Comparison of ENCODE assay signal across 8 mouse cellular contexts in genomic region chr11:74723357-74724234, GRCm38 (mm10). TPM values are rescaled to one million over a fixed set of nuclear protein-coding genes. Genes with fewer than 3 reads are reported as not detected.
DNase-seq lines count a peak whose midpoint lies in the region; ATAC-seq lines count a peak whose summit lies in the region.

No protein-coding gene starts in this region.

- H3K4me3 ChIP-seq in hindbrain, embryonic 13.5 days = peak overlapping the region; percentile 98

- H3K4me2 ChIP-seq in hindbrain, embryonic 13.5 days = peak overlapping the region; percentile 88

- H3K27me3 ChIP-seq in hindbrain, embryonic 13.5 days = no peaks in the 10 kb centered on the region

- H3K4me1 ChIP-seq in hindbrain, embryonic 13.5 days (replicated peaks) = peaks cover 34% of the 10 kb centered on the region

- H3K27ac ChIP-seq in hindbrain, embryonic 13.5 days = peak overlapping the region; percentile 100

- peak; percentile 97 for DNase-seq in Muller cell, postnatal 12 days (ENCODE audit: inconsistent ontology term)
- peak; percentile 86 for DNase-seq in cerebellum, adult 9-11 months
- peak; percentile 74 to 84 for DNase-seq in frontal cortex, postnatal 10 days (ENCODE audit: low spot score in 2 of 2)
- peak; percentile 75 to 78 for DNase-seq in layer of hippocampus, postnatal 25 days (ENCODE audit: extremely low spot score in 1 of 2, low spot score in 1 of 2)
- peak; percentile 75 for DNase-seq in lung, postnatal 25 days (ENCODE audit: low spot score)
- peak; percentile 84 for DNase-seq in retina, embryonic 14.5 days (ENCODE audit: low spot score)
- peak; percentile 88 for DNase-seq in thymus, postnatal 4 days

- H3K9ac ChIP-seq in hindbrain, embryonic 13.5 days = peak overlapping the region; percentile 100

- under 1% methylated on average over 50 of the region's 75 CpGs for WGBS in hindbrain, embryonic 13.5 days

- no peaks in the 10 kb centered on the region for H3K36me3 ChIP-seq in hindbrain, embryonic 13.5 days

- ATAC-seq in hindbrain, embryonic 13.5 days (ENCODE audit: low FRiP score) = peak; percentile 86

- H3K9me3 ChIP-seq in hindbrain, embryonic 13.5 days = no peaks in the 10 kb centered on the region

RNA-seq across cellular contexts. Expression of gene Pafah1b1, which starts 0.9 kb away (rescaled TPM):
- polyA plus RNA-seq in hindbrain, embryonic 13.5 days (2015; fragmentation: Nextera tagmentation; extraction: Ambion mirVana) = 62.2 and 75.3 TPM in 2 replicates
- 100 to 1,000 TPM; 358 to 403 TPM for total RNA-seq in layer of hippocampus, postnatal 25 days (2021)

RNA-seq across cellular contexts. Expression of gene Mettl16, which starts 47.0 kb away (rescaled TPM):
- 53.8 and 55.4 TPM in 2 replicates for polyA plus RNA-seq in hindbrain, embryonic 13.5 days (2015; fragmentation: Nextera tagmentation; extraction: Ambion mirVana)
- total RNA-seq in layer of hippocampus, postnatal 25 days (2021) = 10 to 100 TPM; 27.0 to 27.5 TPM

Comparison
In these comparisons a context has a peak if more than half of its experiments do, and no peak if none do; other contexts are left out.
1. Peak in every context shown above with its lines: DNase-seq, ATAC-seq, H3K4me3 ChIP-seq and H3K27ac ChIP-seq.